Mouse (Mus musculus) heart, postnatal 4 days (tissue): Measurements from ENCODE around the gene Plekhg3. TPM values are rescaled to one million over a fixed set of nuclear protein-coding genes. Genes with fewer than 3 reads are reported as not detected.

Experiments used
- DNase-seq: peaks from one replicate; pipeline ENCODE4 v3.0.0; 2021
- total RNA-seq, 2 experiments: library from RNA; stranded (reverse); gene quantifications; 2 replicates each; pipeline ENCODE4 v1.2.3; 2021

Plekhg3 gene
- total RNA-seq, 2 experiments from 2014 or later: 29.5 TPM

DNA sequence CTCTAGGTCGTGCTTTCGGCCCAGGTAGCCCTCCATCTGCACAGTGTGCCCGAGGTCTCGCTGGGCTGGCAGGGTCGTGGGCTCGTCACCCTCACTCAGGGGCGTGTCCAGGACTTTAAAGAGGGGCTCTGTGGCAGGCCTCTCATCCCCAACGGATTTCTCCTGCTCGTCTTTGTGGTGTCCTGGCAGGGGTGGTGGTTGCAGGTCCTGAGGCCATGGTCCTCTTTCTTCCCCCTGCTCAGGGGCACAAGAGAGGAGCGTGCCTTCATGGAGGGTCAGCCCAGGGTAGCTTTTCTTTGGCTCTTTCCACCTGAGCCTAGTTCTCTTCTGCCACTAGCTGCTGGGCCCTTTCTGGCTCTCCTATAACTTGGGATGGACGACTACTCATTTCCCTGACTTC is 56.7 kb downstream of the Plekhg3 start:
- no peak for DNase-seq

DNA sequence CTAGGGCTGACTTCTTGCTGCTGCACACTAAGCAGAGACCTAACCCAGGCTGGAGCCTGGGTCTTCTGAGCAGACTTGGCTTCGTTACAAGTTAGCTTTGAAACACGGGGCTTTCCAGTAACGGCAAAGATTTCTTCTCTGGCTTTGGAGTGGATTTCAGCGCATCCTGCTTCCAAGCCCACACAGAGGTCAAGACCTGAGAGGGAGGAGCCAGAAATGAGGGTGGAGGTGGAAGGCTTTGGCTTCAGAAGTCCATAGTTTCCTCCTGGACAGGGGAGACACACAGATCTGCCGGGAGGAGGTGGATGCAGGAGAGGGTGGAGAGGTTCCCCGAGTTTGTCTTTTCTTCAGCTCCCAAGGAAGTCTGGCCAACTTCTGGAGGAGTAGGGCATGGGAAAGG is 58.8 kb downstream of the Plekhg3 start:
- peak; percentile 53 for DNase-seq

DNA sequence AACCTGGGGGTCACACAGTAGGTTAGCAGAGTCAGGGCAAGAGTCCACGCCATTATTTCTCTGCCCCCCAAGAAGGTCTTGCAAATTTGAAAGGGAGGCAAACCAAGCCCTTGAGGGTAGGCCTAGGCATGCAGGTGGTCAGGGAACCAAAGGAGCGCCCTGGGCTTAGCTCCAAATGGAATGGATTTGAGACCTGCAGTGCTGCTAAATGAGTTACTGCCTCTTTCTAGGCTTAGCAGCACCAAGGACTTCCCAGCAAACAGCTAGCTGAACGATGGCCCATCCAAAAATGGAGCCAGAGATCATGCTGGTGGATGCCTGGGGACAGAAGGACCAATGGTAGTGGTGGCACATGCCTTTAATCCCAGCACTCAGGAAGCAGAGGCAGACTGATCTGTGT is 60.3 kb downstream of the Plekhg3 start:
- DNase-seq: no peak

DNA sequence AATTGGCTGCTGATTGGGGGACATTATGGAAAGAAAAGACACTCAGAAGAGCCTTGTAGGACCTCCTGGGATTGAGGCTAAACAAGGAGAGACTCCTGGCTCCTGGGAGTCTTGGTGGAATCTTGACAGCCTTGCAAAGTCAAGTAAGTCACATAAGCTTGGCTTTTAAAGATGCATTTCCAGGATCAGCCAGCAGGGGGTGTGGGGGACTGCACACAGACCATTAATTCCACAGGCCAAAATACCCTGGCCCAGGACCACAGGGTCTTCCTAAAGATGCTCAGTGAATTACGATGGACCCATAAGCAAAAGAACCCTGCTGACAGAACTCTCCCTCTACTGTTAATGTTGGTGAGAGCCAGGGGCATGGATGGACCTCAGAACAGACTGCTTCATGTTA is 61.5 kb downstream of the Plekhg3 start:
- DNase-seq: peak; percentile 76

DNA sequence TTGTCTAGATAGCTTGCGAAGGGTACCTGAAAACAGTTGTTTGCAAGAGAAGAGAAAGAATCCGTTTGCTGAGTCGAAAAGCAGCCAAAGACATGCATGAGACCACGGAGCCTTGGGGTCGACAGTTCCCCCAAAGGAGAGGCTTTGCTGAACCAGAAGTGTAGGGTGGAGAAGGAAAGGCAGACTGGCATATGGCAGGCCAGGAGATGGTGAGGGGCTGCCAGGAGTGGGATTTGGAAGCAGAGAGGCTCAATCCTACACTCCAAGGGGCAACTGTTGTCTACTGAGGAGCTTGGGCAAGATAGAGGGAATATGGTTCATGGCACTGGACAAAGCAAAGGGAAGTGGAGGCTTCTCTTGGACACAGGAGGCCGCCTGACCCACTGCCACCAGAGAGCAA is 62.6 kb downstream of the Plekhg3 start:
- no peak for DNase-seq

- DNase-seq: peak; percentile 87
Observed at GRCm38 (mm10) chr12:76593839-76594322, 63.2 kb downstream of the Plekhg3 start.

DNA sequence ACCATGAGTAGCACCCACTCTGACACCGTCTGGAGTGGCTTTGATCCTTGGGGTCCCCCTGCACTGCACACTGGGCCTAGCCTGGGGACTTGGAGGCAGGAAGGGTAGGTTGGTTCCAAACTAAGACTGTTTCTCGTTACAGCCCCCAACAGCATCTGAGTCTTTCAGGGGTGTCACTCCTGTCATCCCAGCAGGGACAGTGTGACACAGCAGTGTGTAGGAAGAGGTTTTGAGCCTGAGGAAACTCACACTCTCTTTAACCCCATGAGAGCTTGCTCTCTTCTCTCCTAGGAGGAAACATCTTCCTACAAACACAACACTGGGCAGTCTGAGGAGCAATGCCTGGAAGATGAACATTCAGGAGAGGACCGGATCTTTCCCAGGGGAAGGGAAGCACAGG is 63.9 kb downstream of the Plekhg3 start:
- no peak for DNase-seq

DNA sequence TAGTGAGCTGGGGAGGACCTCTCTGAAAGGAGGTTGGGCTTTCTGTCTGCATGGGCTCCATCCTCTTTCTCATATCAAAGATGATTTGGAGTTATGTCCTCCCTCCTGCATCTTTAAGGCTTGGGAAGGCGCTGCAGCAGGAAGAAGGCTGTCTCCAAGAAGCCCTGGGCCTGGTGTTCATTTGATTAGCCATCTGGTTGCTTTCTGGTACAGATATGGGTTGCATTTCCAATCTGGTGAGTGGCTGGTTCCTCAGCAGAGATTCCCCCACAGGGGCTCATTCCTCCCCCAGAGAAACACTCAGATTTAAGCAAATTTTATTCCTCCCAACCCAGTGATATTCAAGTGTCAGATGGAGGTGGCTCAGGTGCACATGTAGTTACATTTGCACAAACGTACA is 65.1 kb downstream of the Plekhg3 start:
- no peak for DNase-seq

DNA sequence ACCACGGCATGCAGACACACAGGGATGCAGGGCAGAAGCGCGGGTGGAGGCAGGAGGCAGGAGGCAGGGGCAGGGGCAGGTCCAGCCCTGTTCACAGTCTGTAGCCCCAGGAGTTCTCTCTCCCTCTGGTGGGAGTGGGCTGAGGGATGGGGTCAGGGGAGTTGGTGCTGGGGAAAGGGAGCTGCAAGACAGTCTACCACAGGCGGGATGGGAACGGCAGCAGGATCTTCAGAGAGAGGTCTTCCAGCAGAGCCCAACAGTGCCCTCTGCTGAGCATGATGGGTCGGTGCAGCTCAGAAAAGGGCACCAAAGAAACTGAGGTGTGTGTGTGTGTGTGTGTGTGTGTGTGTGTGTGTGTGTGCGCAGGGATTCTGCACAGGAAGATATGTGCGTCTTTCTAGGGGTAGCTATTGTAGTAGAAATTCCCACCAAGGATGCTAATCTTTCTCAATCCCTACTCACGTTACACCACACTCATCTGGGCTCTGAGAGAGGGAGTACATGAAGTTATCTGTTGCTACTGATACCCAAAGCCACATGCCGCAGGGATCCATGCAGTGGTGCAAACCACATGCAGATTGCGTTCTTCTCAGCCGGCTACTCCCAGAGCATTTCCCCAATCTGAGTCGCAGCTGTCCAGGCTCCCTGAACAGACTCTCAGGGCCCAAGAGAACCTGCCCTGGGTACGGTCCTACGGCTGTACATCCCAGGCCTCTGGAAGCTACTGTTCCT is 65.8 kb downstream of the Plekhg3 start:
- peak; percentile 86 for DNase-seq

DNA sequence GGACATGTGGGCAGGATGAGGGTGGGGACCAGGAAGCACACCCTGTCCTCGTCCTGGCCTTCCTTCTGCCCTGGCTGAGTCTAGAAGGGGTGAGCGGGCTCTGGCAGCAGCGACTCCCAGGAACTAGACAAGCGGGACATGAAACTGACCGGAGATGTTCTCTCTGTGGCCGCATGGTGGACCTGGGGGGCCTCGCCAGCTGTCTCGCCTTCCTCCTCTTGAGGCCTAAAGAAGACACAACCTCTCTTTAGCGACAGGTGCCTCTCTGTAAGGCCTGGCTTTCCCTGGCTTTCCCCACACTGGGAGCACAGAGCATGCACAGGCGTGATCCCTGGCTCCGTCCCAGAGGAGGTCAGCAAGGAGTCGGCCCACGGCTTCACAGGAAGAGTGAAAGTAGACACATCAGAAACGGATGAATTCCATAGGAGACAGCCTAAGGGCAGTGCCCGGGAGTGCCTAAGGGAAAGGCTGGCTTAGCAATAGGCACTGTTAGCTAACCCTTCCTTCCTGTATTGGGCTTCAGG is 66.9 kb downstream of the Plekhg3 start:
- DNase-seq: peak; percentile 42

GRCm38 (mm10) chr12:76598196-76598928 is 67.7 kb downstream of the Plekhg3 start:
- DNase-seq: no peak

GRCm38 (mm10) chr12:76603779-76604178 is 73.1 kb downstream of the Plekhg3 start:
- DNase-seq: no peak

- DNase-seq: no peak
Observed at GRCm38 (mm10) chr12:76604546-76604945, 73.9 kb downstream of the Plekhg3 start.

DNA sequence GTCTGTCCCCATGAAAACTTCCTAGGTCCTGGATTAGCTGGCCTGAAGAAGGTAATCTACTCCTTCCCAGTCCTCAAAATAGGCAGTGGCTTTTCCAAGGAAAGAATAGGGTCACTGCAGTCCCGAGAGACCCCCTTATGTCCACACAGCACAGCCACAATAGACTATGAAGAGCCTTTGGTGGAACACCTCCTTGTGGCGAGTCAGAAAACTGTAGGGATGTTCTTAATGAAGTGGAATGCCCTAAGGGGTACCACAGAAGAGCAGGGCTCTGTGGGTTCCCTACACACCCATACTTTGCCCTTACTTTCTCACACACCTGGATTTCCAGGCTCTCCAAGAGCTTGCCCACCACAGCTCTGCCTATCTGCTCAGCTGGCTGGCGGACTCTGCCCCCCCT is 75.1 kb downstream of the Plekhg3 start:
- no peak for DNase-seq

DNA sequence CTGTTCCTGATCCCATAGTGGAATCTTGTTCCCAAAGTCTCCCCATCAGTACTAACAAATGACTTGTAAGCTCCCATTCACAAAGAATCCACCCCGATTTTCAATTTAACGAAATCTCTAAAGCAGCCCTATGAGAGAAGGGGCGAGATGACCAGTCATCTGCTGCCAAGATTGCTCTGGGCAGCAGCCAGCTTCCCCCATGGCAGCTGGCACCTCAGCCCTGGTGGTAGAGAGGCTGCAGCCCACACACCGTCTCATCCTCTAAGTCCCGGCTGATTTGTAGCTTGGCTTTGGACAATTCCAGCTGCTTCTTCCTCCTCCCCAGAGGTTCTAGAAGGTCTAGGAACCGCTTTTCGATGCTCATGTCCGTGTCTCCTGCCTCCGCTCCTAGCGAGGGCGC is 77.5 kb downstream of the Plekhg3 start:
- no peak for DNase-seq

GRCm38 (mm10) chr12:76608997-76609565 is 78.4 kb downstream of the Plekhg3 start:
- no peak for DNase-seq

DNA sequence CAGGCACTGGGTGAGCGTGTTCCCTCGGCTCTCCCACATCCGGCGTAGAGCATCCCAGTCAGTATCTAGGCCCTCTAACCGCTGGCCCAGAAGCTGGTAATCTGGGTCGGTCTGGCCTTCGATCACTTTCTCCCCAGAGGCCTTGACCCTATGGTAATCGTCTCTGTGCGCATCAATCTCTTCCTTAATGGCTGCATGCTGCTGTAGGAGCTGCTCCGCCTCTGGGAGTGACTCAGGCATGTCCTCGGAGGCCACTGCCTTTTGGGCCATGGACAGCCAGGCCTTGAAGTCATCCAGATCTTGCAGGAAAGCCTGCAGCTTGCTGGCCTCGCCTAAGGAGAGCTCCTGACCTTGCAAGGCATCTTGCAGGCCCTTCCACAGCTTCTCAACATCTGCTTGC is 81.9 kb downstream of the Plekhg3 start:
- DNase-seq: no peak

- no peak for DNase-seq
Observed at GRCm38 (mm10) chr12:76614868-76615579, 84.3 kb downstream of the Plekhg3 start.

GRCm38 (mm10) chr12:76615580-76615937 is 84.9 kb downstream of the Plekhg3 start:
- DNase-seq: no peak

DNA sequence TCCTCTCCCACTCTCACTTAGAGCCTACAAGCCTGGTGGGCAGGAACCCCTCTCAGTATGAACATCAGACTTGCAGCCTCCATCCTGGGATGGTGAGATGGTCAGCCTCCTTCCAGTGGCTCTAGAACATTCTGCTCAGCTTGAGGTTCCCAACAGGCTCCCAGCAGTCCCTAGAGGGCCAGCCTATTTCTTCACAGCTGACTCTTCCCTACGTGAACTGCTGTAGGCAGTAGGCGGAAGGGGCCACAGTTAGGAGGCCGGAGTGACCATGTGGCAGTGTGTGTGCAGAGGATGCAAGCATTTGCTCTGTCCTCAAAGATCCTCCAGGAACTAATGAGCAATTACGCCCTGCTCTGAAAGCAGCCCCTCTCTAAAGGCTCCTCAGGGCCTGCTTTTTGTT is 87.5 kb downstream of the Plekhg3 start:
- DNase-seq: no peak

DNA sequence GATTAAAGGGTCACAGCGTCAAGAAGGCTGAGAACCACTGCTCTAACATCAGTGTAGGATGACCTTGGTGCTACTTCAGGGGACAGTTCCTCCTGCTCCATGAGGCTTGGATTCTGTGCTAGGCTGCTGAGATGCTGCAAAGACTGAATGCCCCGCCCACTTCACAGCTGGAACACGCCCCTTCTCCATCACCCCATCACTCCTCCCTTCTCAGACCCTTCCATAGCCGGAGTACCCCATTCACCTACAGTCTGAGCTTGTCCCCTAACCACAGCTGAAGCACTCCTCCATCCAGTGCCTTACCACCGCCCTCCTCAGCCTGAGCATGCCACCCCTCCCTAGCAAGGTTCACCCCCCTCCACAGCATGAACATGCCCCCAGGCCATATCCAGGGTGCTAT is 89.2 kb downstream of the Plekhg3 start:
- DNase-seq: no peak

DNA sequence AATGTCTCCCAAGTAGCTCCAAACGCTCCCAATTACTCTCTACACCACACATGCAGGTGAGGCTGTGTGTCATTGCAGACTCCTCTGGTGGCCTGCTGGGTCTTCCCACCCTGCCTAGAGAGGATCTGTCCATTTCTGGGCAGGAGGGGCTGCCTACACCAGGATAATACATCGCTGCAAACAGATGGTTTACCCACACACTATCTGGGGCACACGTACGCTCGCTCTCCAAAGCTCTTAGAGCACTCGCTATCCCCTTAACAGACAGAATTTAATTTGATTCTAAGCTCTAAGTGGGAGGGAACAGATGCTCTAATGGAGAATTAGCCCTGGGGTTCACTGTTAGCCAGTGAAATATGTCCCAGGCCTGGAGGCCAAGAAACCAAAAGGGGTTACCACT is 92.7 kb downstream of the Plekhg3 start:
- DNase-seq: no peak
